Mouse (Mus musculus) midbrain, embryonic 13.5 days (tissue): ENCODE results near the gene Mettl21a. TPM values are rescaled to one million over a fixed set of nuclear protein-coding genes. Genes with fewer than 3 reads are reported as not detected.
"Not testable (repeated sequence)": the region's sequence is repeated elsewhere in the genome, so short reads cannot be mapped to it uniquely, and the experiment has no call there.

ENCODE experiments used
- ATAC-seq: fragments of 200-750 bp; cut with Nextera tagmentation; 2 replicates; pipeline ENCODE4 v1.8.0; 2017; ENCODE audit warnings: mild to moderate bottlenecking, moderate TSS enrichment, moderate library complexity
- H3K27ac ChIP-seq: fragments of 300-500 bp; sonication (generic); 2 replicates; pipeline ENCODE4 v1.5.1; 2015; ENCODE audit warnings: inconsistent platforms, mild to moderate bottlenecking, moderate library complexity
- H3K27me3 ChIP-seq: fragments of 300-500 bp; sonication (generic); 2 replicates; pipeline ENCODE4 v1.6.1; 2015; ENCODE audit warnings: mild to moderate bottlenecking, inconsistent platforms
- H3K36me3 ChIP-seq: fragments of 300-500 bp; sonication (generic); 2 replicates; pipeline ENCODE4 v1.6.1; 2015; ENCODE audit warnings: mild to moderate bottlenecking, inconsistent platforms
- H3K4me1 ChIP-seq: fragments of 300-500 bp; sonication (generic); replicated peaks from 2 replicates; pipeline ENCODE4 v1.6.1; 2015; ENCODE audit warnings: inconsistent platforms
- H3K4me2 ChIP-seq: fragments of 300-500 bp; sonication (generic); replicated peaks from 2 replicates; pipeline ENCODE4 v1.6.1; 2015; ENCODE audit warnings: moderate library complexity, mild to moderate bottlenecking, inconsistent platforms
- H3K4me3 ChIP-seq: fragments of 300-500 bp; sonication (generic); replicated peaks from 2 replicates; pipeline ENCODE4 v1.5.1; 2015; ENCODE audit warnings: mild to moderate bottlenecking, inconsistent platforms
- H3K9ac ChIP-seq: fragments of 300-500 bp; sonication (generic); replicated peaks from 2 replicates; pipeline ENCODE4 v1.6.1; 2015; ENCODE audit warnings: mild to moderate bottlenecking, inconsistent platforms
- H3K9me3 ChIP-seq: fragments of 300-500 bp; sonication (generic); 2 replicates; pipeline ENCODE4 v1.6.1; 2016; ENCODE audit warnings: mild to moderate bottlenecking, inconsistent platforms
- WGBS: fragments of 180-500 bp; shearing (Covaris S2); methylation state at CpG from one replicate; pipeline ENCODE4 v1.1.7; 2015; 5-methylcytosine and 5-hydroxymethylcytosine counted together
- polyA plus RNA-seq: library from polyadenylated mRNA; unstranded; fragments of >200 nt; fragmentation: Nextera tagmentation; extraction: Ambion mirVana; gene quantifications from 2 replicates; pipeline ENCODE4 v1.2.1, GENCODE M21; 2015

The Mettl21a gene
- 21.1 TPM in 2 replicates for polyA plus RNA-seq

DNA sequence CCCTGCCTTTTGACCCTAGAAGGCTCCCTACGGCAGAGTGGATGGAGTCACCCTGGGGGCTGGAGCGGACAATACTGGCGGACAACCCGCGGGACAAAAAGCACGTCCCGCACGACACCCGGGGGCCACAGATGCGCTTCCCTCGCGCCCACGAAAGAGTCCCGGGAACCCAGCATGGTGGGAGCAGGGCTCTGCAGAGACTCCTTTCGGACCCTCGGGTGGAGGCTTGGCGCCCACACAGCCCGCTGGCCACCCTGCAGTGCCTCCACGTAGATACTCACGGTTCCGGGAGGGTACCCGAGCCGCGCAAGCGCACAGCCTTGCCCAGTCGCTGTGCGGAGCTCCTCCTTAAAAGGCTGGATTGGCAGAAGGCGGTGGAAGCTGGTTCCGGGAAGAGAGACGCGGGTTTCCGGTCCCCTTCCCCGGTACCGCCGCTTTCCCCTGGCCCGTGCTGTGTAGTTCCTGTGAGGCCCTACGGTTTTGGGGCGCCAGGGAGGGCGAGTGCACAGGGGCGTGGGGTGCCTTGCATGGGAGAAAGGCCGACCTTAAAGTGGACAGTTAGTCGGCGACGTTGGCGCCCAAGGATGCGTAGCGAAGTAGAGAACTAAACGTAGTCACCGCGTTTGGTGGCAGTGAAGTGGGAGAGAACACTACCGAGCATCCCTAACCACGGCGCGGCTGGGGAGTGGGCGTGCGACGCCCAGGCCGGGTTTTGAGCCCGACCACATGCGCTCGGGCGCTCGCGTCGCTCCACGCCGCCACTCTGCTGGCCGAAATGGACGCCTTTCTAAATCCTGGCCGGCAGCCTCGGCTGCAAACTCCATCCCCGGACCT, at the start of gene Mettl21a:
Mettl21a (minus strand) TSS at position 362 of the 834 bp plus-strand sequence.
- H3K9me3 ChIP-seq = no peaks in the 10 kb centered on the region
- peak within 1 kb of the TSS; percentile 93 for H3K9ac ChIP-seq
- H3K4me3 ChIP-seq = peak within 1 kb of the TSS; percentile 78
- H3K27ac ChIP-seq = peak within 1 kb of the TSS; percentile 95
- H3K27me3 ChIP-seq = no peaks in the 10 kb centered on the region
- 1% methylated on average over 71 of the region's 72 CpGs for WGBS
- H3K36me3 ChIP-seq = peaks cover 12% of the 10 kb centered on the region
- H3K4me2 ChIP-seq = peak within 1 kb of the TSS; percentile 73
- H3K4me1 ChIP-seq = peaks cover 24% of the 10 kb centered on the region
- peak; percentile 97 for ATAC-seq

DNA sequence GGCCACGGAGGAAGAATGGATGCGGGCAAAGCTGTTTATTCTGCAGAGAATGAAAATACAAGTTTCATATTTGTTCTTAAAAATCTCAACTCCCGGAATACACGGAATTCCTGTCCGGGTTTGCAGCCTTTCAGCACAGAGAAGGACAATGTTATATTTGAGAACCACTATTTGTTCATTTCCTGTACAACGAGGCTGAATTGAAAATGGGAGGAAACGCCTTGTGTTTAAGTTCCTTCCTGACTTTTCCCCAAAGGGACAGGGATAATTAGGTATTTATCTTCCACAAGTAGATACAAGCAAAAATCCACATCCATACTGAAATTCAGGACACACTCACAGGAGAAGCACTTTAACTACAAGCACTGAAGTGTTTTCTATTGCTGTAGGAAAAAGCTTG, 41.8 kb upstream of the Mettl21a start:
- no peaks in the 10 kb centered on the region for H3K36me3 ChIP-seq
- ATAC-seq = no peak
- H3K4me1 ChIP-seq = peaks cover 3% of the 10 kb centered on the region; the same call in 1 of the 2 replicates
- no peak overlapping the region for H3K27ac ChIP-seq
- H3K9me3 ChIP-seq = no peaks in the 10 kb centered on the region
- H3K4me2 ChIP-seq = no peak overlapping the region
- no peak overlapping the region for H3K4me3 ChIP-seq
- no peaks in the 10 kb centered on the region for H3K27me3 ChIP-seq
- WGBS = 81% methylated on average over 7 of the region's 7 CpGs
- H3K9ac ChIP-seq = no peak overlapping the region

DNA sequence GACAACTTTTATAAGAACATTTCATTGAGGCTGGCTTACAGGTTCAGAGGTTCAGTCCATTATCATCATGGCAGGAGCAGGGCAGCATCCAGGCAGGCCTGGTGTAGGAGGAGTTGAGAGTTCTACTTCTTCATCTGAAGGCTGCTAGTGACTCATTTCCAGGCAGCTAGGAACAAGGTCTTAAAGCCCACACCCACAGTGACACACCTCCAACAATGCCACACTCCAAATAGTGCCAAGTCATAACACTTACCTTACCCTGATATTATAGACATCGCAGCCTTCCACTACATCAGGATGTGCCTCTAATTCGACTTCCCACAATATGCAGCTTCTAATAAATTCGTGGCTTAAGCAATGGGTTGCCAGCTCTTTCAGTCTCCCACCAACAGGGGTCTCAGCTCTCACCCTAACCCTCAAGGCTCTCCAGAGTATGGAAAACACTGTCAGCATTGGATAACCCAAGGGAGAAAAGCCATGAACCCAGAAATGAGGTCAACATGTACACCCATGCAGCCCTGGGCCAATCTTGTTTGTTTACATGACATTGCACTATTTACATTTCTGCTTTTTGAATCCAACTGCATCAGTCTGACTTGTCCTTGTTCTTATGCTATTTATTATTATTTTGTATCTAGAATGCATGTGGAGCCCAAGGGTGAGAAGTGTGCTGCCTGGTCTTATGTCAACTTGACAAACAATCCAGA, 39.5 kb upstream of the Mettl21a start:
- H3K9ac ChIP-seq = no peak overlapping the region
- no peak for ATAC-seq
- no peaks in the 10 kb centered on the region for H3K36me3 ChIP-seq
- H3K27ac ChIP-seq = no peak overlapping the region
- 88% methylated on average over 3 of the region's 3 CpGs for WGBS
- H3K27me3 ChIP-seq = no peaks in the 10 kb centered on the region
- no peak overlapping the region for H3K4me2 ChIP-seq
- H3K4me3 ChIP-seq = no peak overlapping the region
- peaks cover 3% of the 10 kb centered on the region; the same call in 1 of the 2 replicates for H3K4me1 ChIP-seq
- H3K9me3 ChIP-seq = no peaks in the 10 kb centered on the region

DNA sequence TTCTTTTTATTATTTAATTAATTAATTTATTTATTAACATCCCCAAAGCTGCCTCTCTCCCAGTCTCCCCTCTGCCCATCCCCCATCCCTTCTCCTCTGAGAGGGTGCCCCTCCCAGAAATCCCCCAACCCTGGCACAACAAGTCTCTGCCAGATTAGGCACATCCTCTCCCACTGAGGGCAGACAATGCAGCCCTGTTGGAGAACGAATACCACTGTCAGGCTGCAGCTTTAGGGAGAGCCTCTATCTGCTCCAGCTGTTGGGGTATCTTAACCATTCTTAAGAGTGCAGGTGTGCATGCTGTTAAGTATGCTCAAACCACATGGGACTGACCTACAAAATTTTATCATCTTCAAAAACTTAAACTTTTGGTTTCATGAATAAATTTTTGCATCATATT, 38.4 kb upstream of the Mettl21a start:
- Histone ChIP-seq H3K9ac (no peak overlapping the region), H3K27ac (no peak overlapping the region), H3K36me3 (no peaks in the 10 kb centered on the region), H3K4me3 (no peak overlapping the region), H3K4me1 (peaks cover 3% of the 10 kb centered on the region; the same call in 1 of the 2 replicates), H3K27me3 (no peaks in the 10 kb centered on the region), H3K4me2 (no peak overlapping the region), H3K9me3 (no peaks in the 10 kb centered on the region)
- 0% methylated on average over 1 of the region's 1 CpGs for WGBS
- no peak for ATAC-seq

DNA sequence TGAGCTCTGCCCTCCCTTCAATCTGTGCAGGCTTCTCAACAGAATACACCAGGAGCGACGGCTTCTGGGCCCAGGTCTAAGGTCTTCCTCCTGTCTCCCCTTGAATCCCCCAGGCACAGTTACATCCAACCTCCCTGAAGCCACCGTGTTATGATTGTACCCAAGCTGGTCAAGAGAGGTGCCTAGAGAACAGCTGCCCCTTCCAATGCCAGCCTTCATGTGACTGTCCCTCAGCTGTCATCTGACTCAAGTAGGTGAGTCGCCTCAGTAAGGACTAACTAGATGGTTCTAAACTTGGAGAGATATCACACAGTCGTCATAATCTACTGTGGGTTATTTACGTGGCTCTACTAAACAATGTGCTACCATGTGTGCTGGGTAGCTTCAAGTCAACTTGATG, 36.7 kb upstream of the Mettl21a start:
- Histone ChIP-seq H3K4me3 (no peak overlapping the region), H3K36me3 (no peaks in the 10 kb centered on the region), H3K9me3 (no peaks in the 10 kb centered on the region), H3K4me1 (peaks cover 3% of the 10 kb centered on the region; the same call in 1 of the 2 replicates), H3K4me2 (no peak overlapping the region), H3K27ac (no peak overlapping the region), H3K9ac (no peak overlapping the region), H3K27me3 (no peaks in the 10 kb centered on the region)
- 92% methylated on average over 6 of the region's 6 CpGs for WGBS
- no peak for ATAC-seq

DNA sequence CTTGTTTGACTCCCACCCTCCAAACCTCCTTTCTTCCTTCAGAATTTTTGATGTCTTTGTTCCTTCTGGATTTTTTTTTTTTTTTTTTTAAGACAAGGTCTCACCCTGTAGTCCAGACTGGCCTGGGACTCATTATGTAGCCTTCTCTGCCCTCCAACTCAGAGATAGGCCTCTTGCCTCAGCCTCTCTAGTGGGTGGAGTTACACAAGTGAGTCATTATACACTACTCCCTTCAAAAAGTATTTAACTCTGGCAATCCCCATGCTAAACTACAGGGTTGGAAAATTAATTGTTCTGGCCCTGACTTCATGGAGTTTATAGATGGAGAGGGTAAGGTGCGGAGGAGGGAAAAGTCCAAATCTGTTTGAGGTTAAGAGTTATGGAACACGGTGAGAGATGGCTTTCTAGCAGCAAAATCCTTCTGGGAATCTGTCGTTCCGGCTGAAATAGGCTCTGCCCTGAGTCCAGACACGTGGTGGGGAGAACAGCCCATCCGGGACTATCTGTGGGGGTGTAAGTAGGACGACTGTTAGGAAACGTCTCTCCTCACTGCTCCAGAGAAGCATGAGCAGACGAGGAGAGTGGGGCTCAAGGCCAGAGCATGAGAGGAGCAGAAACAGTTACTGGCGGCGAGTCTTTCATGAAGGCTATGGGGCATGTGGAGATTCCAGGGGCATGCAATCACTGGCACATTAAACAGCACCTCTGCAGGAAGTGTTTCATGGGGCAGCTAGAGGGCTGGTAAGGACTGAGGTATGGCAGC, 32.5 kb upstream of the Mettl21a start:
- no peaks in the 10 kb centered on the region for H3K4me1 ChIP-seq
- no peak overlapping the region for H3K9ac ChIP-seq
- H3K27ac ChIP-seq = no peak overlapping the region
- no peaks in the 10 kb centered on the region for H3K9me3 ChIP-seq
- no peaks in the 10 kb centered on the region for H3K36me3 ChIP-seq
- H3K4me2 ChIP-seq = no peak overlapping the region
- WGBS = 83% methylated on average over 11 of the region's 11 CpGs
- H3K27me3 ChIP-seq = no peaks in the 10 kb centered on the region
- no peak for ATAC-seq
- H3K4me3 ChIP-seq = no peak overlapping the region

DNA sequence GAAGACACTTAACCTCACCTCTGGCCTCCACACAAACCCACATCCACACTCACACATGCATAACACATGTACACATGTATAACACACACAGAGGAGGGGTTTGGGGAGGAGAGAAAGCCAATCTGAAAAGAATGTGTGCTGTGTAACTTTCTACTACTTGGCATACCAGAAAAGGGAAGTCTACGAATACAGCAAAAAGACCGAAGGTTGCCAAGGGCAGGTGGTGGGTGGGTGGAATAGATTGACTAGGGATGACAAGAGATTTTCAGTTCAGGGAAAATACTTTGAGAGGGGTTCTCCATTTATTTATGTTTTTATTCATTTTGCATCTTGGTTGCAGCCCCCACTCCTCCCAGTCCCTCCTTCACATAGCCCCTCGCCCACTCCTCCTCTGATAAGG, 27.5 kb upstream of the Mettl21a start:
- H3K36me3 ChIP-seq = no peaks in the 10 kb centered on the region
- no peak overlapping the region for H3K4me3 ChIP-seq
- no peak overlapping the region for H3K9ac ChIP-seq
- WGBS = 97% methylated on average over 3 of the region's 3 CpGs
- H3K9me3 ChIP-seq = no peaks in the 10 kb centered on the region
- no peak overlapping the region for H3K4me2 ChIP-seq
- H3K4me1 ChIP-seq = no peaks in the 10 kb centered on the region
- no peak for ATAC-seq
- H3K27me3 ChIP-seq = no peaks in the 10 kb centered on the region
- H3K27ac ChIP-seq = no peak overlapping the region

DNA sequence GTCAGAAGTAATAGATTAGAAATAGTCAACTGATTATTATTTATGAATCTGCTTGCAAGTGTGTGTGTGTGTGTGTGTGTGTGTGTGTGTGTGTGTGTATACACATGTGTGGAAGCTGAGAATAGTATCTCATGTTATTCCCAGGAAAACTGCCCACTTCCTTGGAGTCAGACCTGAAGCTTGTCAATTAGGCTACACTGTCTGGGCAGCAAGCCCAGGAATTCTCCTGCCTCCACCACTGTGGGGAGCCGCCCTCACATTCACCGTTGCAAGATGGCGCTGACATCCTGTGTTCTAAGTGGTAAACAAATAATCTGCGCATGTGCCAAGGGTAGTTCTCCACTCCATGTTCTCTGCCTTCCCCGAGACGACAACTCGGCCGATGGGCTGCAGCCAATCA, 25.5 kb upstream of the Mettl21a start:
- ATAC-seq, H3K4me1 ChIP-seq, H3K4me2 ChIP-seq, H3K27me3 ChIP-seq, H3K36me3 ChIP-seq, H3K27ac ChIP-seq, H3K4me3 ChIP-seq, H3K9me3 ChIP-seq, H3K9ac ChIP-seq: not testable (repeated sequence)
- WGBS = 94% methylated on average over 8 of the region's 8 CpGs

DNA sequence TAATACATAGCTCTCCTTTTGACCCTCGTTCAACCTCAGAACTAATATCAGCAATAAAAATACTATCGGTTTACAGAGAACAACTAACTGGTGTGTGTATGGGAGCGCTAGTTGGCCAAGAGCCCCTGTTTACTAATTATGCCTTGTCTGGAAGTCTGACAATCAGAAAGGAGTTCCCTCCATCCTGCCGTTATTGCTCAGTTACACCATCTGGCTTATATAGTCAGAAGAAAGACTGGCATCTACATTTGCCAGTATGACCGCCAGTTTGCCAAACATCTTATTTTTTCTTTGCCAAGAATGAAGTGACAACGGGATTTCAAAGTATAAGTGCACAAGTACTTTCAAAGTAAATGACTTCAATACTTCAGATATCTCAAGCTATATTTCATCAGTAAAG, 24.0 kb upstream of the Mettl21a start:
- Histone ChIP-seq H3K27me3 (no peaks in the 10 kb centered on the region), H3K9ac (no peak overlapping the region), H3K4me1 (no peaks in the 10 kb centered on the region), H3K9me3 (no peaks in the 10 kb centered on the region), H3K27ac (no peak overlapping the region), H3K4me3 (no peak overlapping the region), H3K4me2 (no peak overlapping the region), H3K36me3 (no peaks in the 10 kb centered on the region)
- WGBS = 93% methylated on average over 6 of the region's 6 CpGs
- no peak for ATAC-seq

DNA sequence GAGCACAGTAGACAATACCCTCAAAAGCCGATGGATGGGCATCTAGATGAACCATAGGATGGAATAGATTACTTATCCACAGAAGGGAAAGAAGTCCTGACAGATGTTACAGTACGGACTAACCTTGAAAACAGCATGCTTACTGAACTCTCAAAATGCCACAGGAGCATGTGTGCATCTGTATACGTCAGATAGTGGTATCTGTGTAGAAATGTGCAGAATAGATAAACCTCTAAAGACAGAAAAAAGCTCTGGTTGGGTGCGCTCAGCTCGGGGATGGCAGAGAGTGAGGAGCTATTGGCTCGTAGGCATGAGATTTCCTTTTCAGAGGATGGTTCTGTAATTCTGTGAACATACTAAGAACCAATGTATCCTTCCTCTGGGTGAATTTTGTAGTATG, 22.2 kb upstream of the Mettl21a start:
- Histone ChIP-seq H3K9me3 (no peaks in the 10 kb centered on the region), H3K27ac (no peak overlapping the region), H3K4me3 (no peak overlapping the region), H3K4me2 (no peak overlapping the region), H3K27me3 (no peaks in the 10 kb centered on the region), H3K4me1 (no peaks in the 10 kb centered on the region), H3K9ac (no peak overlapping the region), H3K36me3 (no peaks in the 10 kb centered on the region)
- no peak for ATAC-seq
- 91% methylated on average over 6 of the region's 6 CpGs for WGBS

DNA sequence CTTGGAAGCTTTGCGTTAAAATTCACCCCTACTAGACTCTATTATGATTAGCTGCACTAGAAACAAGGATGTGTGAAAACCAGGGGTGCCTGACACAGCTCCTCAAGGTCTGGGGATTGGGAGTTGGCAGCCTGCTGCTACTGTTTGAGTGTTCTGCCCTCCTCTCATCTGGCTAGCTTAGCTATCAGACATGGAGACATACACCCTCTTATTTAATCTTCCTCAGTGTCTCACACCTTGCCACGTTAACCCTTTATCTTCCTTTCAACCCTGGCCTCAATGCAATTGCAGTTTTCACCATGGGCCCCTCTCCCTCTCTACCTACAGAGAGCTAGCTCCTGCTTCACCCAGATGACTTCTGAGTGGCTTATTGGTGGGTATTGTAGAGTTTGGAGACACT, 18.6 kb upstream of the Mettl21a start:
- H3K4me3 ChIP-seq = no peak overlapping the region
- H3K4me1 ChIP-seq = no peaks in the 10 kb centered on the region
- no peak overlapping the region for H3K4me2 ChIP-seq
- H3K36me3 ChIP-seq = no peaks in the 10 kb centered on the region
- no peaks in the 10 kb centered on the region for H3K27me3 ChIP-seq
- ATAC-seq = no peak
- no peaks in the 10 kb centered on the region for H3K9me3 ChIP-seq
- 84% methylated on average over 2 of the region's 2 CpGs for WGBS
- H3K27ac ChIP-seq = no peak overlapping the region
- no peak overlapping the region for H3K9ac ChIP-seq

DNA sequence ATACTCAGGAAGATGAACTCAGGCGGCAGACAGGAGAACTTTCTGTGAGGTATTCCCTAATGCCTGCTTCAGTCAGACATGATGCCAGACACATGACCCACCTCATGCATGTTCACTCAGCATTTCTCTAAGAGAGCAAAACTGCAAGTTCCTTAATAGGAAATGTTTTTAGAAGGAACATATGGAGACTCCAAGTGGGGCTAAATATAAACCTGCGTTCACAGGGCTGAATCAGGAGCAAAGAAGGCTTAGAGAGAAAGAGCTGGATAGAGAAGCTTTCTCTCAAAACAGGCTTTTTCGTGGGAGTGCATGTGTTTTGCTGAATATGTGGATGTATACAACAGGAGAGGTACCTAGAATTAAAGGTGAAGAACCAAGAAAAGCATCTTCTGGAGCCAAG, 16.2 kb upstream of the Mettl21a start:
- no peak overlapping the region for H3K4me2 ChIP-seq
- no peaks in the 10 kb centered on the region for H3K27me3 ChIP-seq
- no peaks in the 10 kb centered on the region for H3K4me1 ChIP-seq
- H3K4me3 ChIP-seq = no peak overlapping the region
- H3K9ac ChIP-seq = no peak overlapping the region
- no peaks in the 10 kb centered on the region for H3K36me3 ChIP-seq
- WGBS = 88% methylated on average over 3 of the region's 3 CpGs
- no peak overlapping the region for H3K27ac ChIP-seq
- no peaks in the 10 kb centered on the region for H3K9me3 ChIP-seq
- ATAC-seq = no peak
